Mouse (Mus musculus) hindbrain, embryonic 12.5 days (tissue): ENCODE results near the gene Fam110c. TPM values are rescaled to one million over a fixed set of nuclear protein-coding genes. Genes with fewer than 3 reads are reported as not detected.
A peak's percentile ranks its signal among the peaks of the same experiment; 100 is the strongest.

Experiments used
- ATAC-seq: fragments of 200-750 bp; cut with Nextera tagmentation; 2 replicates; pipeline ENCODE4 v1.8.0; 2017; ENCODE audit warnings: moderate TSS enrichment; ENCODE audit not compliant: low FRiP score
- H3K27ac ChIP-seq: fragments of 300-500 bp; sonication (generic); 2 replicates; pipeline ENCODE4 v1.5.1; 2016; ENCODE audit warnings: mild to moderate bottlenecking
- H3K27me3 ChIP-seq: fragments of 300-500 bp; sonication (generic); 2 replicates; pipeline ENCODE4 v1.6.1; 2016; ENCODE audit warnings: mild to moderate bottlenecking
- H3K36me3 ChIP-seq: fragments of 300-500 bp; sonication (generic); 2 replicates; pipeline ENCODE4 v1.6.1; 2016; ENCODE audit warnings: mild to moderate bottlenecking
- H3K4me1 ChIP-seq: fragments of 300-500 bp; sonication (generic); 2 replicates; pipeline ENCODE4 v1.6.1; 2016
- H3K4me2 ChIP-seq: fragments of 300-500 bp; sonication (generic); replicated peaks from 2 replicates; pipeline ENCODE4 v1.6.1; 2016; ENCODE audit warnings: mild to moderate bottlenecking
- H3K4me3 ChIP-seq: fragments of 300-500 bp; sonication (generic); 2 replicates; pipeline ENCODE4 v1.5.1; 2016; ENCODE audit warnings: mild to moderate bottlenecking
- H3K9ac ChIP-seq: fragments of 300-500 bp; sonication (generic); 2 replicates; pipeline ENCODE4 v1.6.1; 2016; ENCODE audit warnings: mild to moderate bottlenecking, moderate library complexity
- H3K9me3 ChIP-seq: fragments of 300-500 bp; sonication (generic); replicated peaks from 2 replicates; pipeline ENCODE4 v1.6.1; 2016; ENCODE audit warnings: mild to moderate bottlenecking
- WGBS: fragments of 180-500 bp; shearing (Covaris S2); methylation state at CpG from one replicate; pipeline ENCODE4 v1.1.7; 2016; 5-methylcytosine and 5-hydroxymethylcytosine counted together
- polyA plus RNA-seq: library from polyadenylated mRNA; unstranded; fragments of >200 nt; fragmentation: Nextera tagmentation; extraction: Ambion mirVana; gene quantifications from 2 replicates; pipeline ENCODE4 v1.2.1, GENCODE M21; 2016

The Fam110c gene
- polyA plus RNA-seq, 1 experiment from 2014 or later = 0.30 TPM

DNA sequence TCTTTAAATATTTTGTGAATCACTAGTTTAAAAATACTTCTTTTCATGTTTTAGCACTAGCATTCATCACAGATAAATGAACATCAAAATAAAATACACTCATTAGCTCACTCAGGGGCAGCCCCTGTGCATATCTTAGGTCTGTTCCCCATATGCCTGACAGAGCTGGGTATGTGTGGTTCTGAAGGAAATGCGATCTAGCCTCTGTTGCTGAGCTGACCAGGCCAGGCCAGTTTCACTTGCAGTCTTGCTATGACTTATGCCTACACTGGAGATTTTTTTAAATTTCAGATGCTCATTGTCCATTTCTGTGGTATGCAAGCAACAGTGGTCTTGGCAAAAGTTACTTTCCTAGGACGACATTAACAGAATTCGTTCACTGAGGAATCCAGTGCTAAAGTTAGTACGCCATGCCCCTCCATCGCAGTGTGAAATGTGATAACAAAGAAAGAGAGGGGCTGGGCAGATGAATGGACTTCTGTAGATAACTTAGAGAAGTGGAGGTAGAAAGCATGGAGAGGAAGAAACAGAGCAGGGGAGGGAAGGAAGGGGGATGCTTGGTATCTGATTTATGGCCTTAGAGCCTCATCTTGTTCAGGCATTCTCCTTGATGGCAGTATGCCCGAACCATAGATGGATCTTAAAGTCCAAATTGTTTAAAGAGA lies 7.4 kb downstream of the Fam110c start:
- Histone ChIP-seq H3K36me3 (no peaks in the 10 kb centered on the region), H3K4me3 (no peak overlapping the region), H3K9ac (no peak overlapping the region), H3K27ac (no peak overlapping the region), H3K27me3 (peaks cover 12% of the 10 kb centered on the region), H3K4me2 (no peak overlapping the region), H3K9me3 (no peaks in the 10 kb centered on the region), H3K4me1 (no peaks in the 10 kb centered on the region)
- 81% methylated on average over 6 of the region's 6 CpGs for WGBS
- no peak for ATAC-seq

DNA sequence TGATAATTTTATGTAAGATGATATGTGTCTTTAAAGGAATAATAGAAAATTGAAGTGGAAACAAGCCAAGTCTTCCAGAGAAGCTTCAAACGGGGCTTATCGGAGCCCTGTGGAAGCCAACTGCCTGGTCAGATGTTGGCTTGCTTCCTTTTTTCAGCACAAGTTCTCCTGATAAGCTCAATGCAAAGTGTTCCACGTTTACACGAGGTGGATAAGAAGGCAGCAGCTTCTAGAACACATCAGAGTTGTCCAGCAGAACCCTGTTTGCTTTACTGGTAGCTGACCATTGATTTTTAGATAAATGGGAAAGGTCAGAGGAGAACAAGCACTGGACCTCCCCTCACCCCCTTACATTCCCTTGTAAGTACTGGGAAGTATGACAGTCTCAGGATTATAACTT lies 9.3 kb downstream of the Fam110c start:
- H3K27ac ChIP-seq = no peak overlapping the region
- ATAC-seq = no peak
- WGBS = 90% methylated on average over 4 of the region's 4 CpGs
- no peak overlapping the region for H3K4me3 ChIP-seq
- H3K4me1 ChIP-seq = no peaks in the 10 kb centered on the region
- no peaks in the 10 kb centered on the region for H3K9me3 ChIP-seq
- no peak overlapping the region for H3K4me2 ChIP-seq
- H3K27me3 ChIP-seq = no peaks in the 10 kb centered on the region
- no peaks in the 10 kb centered on the region for H3K36me3 ChIP-seq
- H3K9ac ChIP-seq = no peak overlapping the region

- Histone ChIP-seq H3K4me3 (no peak overlapping the region), H3K36me3 (no peaks in the 10 kb centered on the region), H3K27ac (no peak overlapping the region), H3K4me1 (no peaks in the 10 kb centered on the region), H3K9ac (no peak overlapping the region), H3K9me3 (no peaks in the 10 kb centered on the region), H3K27me3 (no peaks in the 10 kb centered on the region), H3K4me2 (no peak overlapping the region)
- WGBS = 86% methylated on average over 4 of the region's 4 CpGs
- no peak for ATAC-seq
Measured at GRCm38 (mm10) chr12:31083407-31083806, 9.7 kb downstream of the Fam110c start.

DNA sequence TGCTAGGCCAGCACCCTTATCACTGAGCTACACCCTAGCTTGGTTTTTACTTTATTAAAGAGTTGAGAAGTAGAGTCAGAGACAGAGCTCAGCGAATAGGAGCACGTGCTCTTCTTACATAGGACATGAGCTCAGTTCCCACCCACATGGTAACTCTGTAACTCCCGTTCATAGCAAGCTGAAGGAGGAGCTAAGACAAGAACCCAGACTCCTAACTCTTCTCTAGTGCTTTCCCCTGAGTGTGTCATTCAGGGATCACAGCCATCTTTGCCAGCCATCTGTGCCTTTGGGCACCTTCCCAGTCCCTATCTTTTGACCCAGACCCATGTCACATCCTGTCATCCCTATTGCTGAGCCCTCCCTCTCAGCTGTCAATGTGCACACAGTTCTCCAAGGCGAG lies 13.4 kb downstream of the Fam110c start:
- Histone ChIP-seq H3K27me3 (no peaks in the 10 kb centered on the region), H3K4me3 (no peak overlapping the region), H3K9me3 (no peaks in the 10 kb centered on the region), H3K4me2 (no peak overlapping the region), H3K9ac (no peak overlapping the region), H3K4me1 (no peaks in the 10 kb centered on the region), H3K36me3 (no peaks in the 10 kb centered on the region), H3K27ac (no peak overlapping the region)
- no peak for ATAC-seq
- WGBS = 82% methylated on average over 4 of the region's 4 CpGs

DNA sequence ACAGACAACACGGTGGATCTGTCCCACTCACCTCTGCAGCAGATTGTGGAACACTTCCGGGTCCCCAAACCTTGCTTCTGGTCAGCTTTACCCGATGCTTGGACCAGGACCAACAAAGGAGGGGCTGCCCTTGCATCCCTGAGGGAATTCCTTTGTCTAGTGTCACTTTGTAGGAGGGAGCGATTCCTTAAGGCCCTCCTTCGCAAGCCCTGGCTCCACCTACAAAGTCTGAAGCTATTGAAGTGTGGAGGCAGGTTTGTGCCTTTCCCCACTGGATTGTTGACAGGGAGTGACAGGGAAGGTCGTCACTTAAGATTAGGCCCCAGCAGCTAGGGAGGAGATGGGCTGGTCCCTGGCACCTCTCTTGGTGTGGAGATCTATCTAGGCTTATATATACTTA lies 16.7 kb downstream of the Fam110c start:
- 0 out of 2 replicates have a peak, but pooled peaks have one; percentile 32 for ATAC-seq
- no peak overlapping the region for H3K4me3 ChIP-seq
- no peaks in the 10 kb centered on the region for H3K9me3 ChIP-seq
- no peaks in the 10 kb centered on the region for H3K36me3 ChIP-seq
- no peak overlapping the region for H3K9ac ChIP-seq
- H3K4me2 ChIP-seq = no peak overlapping the region
- no peaks in the 10 kb centered on the region for H3K27me3 ChIP-seq
- H3K4me1 ChIP-seq = no peaks in the 10 kb centered on the region
- H3K27ac ChIP-seq = no peak overlapping the region
- WGBS = 25% methylated on average over 6 of the region's 6 CpGs

GRCm38 (mm10) chr12:31090882-31091640 lies 17.4 kb downstream of the Fam110c start:
- no peaks in the 10 kb centered on the region for H3K36me3 ChIP-seq
- no peaks in the 10 kb centered on the region for H3K9me3 ChIP-seq
- 76% methylated on average over 11 of the region's 11 CpGs for WGBS
- no peak overlapping the region for H3K4me3 ChIP-seq
- H3K27me3 ChIP-seq = no peaks in the 10 kb centered on the region
- ATAC-seq = no peak
- H3K9ac ChIP-seq = no peak overlapping the region
- H3K4me1 ChIP-seq = no peaks in the 10 kb centered on the region
- H3K27ac ChIP-seq = no peak overlapping the region
- H3K4me2 ChIP-seq = no peak overlapping the region

DNA sequence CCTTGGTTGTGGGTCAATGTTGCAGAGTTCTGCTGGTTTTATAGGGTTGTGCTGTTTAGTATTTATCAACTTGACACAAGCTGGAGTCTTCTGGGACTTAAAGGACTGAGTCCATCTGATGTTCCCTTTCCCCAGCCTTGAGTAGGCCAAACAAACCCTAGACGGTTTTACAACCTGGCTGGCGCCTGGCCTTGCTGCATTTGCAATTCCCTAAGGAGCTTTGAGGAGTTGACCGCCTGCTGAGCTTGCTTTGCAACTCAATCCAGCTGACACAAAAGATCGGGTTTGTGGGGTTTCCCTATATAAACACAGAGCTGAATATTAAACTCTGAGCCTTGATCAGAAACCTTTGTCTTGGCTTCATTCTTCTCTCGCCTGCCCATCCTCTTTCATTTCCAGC lies 18.8 kb downstream of the Fam110c start:
- Histone ChIP-seq H3K9ac (no peak overlapping the region), H3K4me1 (no peaks in the 10 kb centered on the region), H3K27ac (no peak overlapping the region), H3K9me3 (no peaks in the 10 kb centered on the region), H3K4me2 (no peak overlapping the region), H3K36me3 (no peaks in the 10 kb centered on the region), H3K27me3 (no peaks in the 10 kb centered on the region), H3K4me3 (no peak overlapping the region)
- 15% methylated on average over 5 of the region's 5 CpGs for WGBS
- ATAC-seq = no peak

DNA sequence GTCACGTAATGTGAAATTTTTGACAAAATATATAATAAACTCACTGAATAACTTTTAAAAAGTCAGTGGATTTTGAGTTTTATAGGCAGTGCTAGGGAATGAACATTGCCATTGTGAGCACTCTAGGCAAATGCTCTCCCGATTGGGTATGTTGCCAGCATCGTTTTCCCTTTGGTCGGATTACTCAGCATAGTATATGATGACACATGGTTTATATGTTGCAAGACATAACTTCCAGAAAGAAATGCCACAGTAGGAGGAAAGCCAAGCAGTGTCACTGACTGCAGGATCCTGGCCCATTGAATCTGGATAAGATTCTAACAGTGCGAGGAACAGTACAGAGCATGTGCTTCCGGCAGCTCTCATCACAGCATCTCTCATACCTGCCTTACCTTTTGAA lies 23.5 kb downstream of the Fam110c start:
- ATAC-seq = no peak
- H3K4me3 ChIP-seq = no peak overlapping the region
- no peak overlapping the region for H3K9ac ChIP-seq
- H3K27me3 ChIP-seq = no peaks in the 10 kb centered on the region
- no peaks in the 10 kb centered on the region for H3K36me3 ChIP-seq
- no peaks in the 10 kb centered on the region for H3K4me1 ChIP-seq
- H3K9me3 ChIP-seq = no peaks in the 10 kb centered on the region
- no peak overlapping the region for H3K4me2 ChIP-seq
- H3K27ac ChIP-seq = no peak overlapping the region
- WGBS = 91% methylated on average over 6 of the region's 6 CpGs

DNA sequence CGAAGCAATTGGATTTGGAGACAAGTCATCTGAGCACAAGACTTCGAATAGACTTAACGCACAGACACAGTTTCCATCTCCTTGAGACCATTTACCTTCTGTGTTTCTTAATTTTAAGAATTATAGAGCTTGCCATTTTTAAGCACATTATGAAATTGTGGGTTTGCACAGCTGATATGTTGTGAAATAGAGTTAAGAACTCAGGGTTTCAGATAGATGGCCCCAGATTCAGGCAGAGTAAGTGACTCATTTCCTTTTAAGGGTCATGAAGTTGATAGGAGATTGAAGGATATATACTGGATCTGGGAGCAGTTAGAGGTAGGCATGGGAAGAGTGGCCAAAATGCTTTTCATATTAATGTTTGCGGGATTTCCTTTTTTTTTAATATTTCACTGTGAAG lies 27.5 kb downstream of the Fam110c start:
- H3K27me3 ChIP-seq = no peaks in the 10 kb centered on the region
- ATAC-seq = no peak
- 95% methylated on average over 4 of the region's 4 CpGs for WGBS

GRCm38 (mm10) chr12:31101821-31102220 lies 28.2 kb downstream of the Fam110c start:
- WGBS = 95% methylated on average over 4 of the region's 4 CpGs
- no peaks in the 10 kb centered on the region for H3K4me1 ChIP-seq
- no peaks in the 10 kb centered on the region for H3K36me3 ChIP-seq
- no peaks in the 10 kb centered on the region for H3K9me3 ChIP-seq
- no peak overlapping the region for H3K4me3 ChIP-seq
- no peak overlapping the region for H3K27ac ChIP-seq
- no peaks in the 10 kb centered on the region for H3K27me3 ChIP-seq
- no peak for ATAC-seq
- no peak overlapping the region for H3K4me2 ChIP-seq
- H3K9ac ChIP-seq = no peak overlapping the region

More for the DNA sequence above, 27.5 kb downstream of the Fam110c start:
- Histone ChIP-seq H3K4me3 (no peak overlapping the region), H3K4me2 (no peak overlapping the region), H3K36me3 (no peaks in the 10 kb centered on the region), H3K27ac (no peak overlapping the region), H3K4me1 (no peaks in the 10 kb centered on the region), H3K9ac (no peak overlapping the region), H3K9me3 (no peaks in the 10 kb centered on the region)

DNA sequence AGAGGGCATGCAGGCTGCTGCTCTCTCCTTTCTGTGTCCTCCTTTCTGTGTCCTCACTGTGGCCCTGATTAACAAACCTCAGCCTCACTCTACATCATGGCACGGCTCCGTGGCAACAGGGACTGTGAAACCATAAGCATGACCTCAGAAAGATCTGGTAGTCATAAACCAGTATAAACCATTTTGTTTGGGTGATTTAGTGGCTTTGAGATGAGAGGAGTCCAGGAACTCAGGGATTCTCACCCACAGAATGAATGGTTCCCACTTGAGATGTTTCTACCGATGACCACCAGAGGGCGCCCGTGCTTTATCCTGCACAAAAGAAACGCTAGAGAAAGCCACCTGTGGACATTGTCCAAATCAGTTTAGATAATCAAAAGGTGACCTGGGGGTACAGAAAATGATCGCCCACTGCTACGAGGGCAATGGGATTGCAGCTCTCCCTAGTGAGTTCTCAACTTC lies 42.4 kb downstream of the Fam110c start:
- no peaks in the 10 kb centered on the region for H3K27me3 ChIP-seq
- 23% methylated on average over 8 of the region's 8 CpGs for WGBS
- no peak overlapping the region for H3K4me3 ChIP-seq
- H3K9me3 ChIP-seq = no peaks in the 10 kb centered on the region
- no peak for ATAC-seq
- no peak overlapping the region for H3K27ac ChIP-seq
- H3K36me3 ChIP-seq = no peaks in the 10 kb centered on the region
- H3K4me1 ChIP-seq = no peaks in the 10 kb centered on the region
- no peak overlapping the region for H3K9ac ChIP-seq
- H3K4me2 ChIP-seq = no peak overlapping the region

- 73% methylated on average over 5 of the region's 5 CpGs for WGBS
- no peak overlapping the region for H3K27ac ChIP-seq
- no peaks in the 10 kb centered on the region for H3K27me3 ChIP-seq
- H3K4me2 ChIP-seq = no peak overlapping the region
- no peak overlapping the region for H3K9ac ChIP-seq
- no peak overlapping the region for H3K4me3 ChIP-seq
- H3K4me1 ChIP-seq = no peaks in the 10 kb centered on the region
- H3K36me3 ChIP-seq = no peaks in the 10 kb centered on the region
- ATAC-seq = no peak
- no peaks in the 10 kb centered on the region for H3K9me3 ChIP-seq
Measured at GRCm38 (mm10) chr12:31120535-31120934, 46.9 kb downstream of the Fam110c start.
